Mouse (Mus musculus) layer of hippocampus, adult 2 months (tissue): Measurements from ENCODE around the gene Capzb. TPM values are rescaled to one million over a fixed set of nuclear protein-coding genes. Genes with fewer than 3 reads are reported as not detected.
A peak's percentile ranks its signal among the peaks of the same experiment; 100 is the strongest.

Source experiments
- DNase-seq, 2 experiments: peaks; one replicate each; pipeline ENCODE4 v3.0.0; 2022; ENCODE audit warnings: low spot score in 2 of 2
- H3K27ac ChIP-seq: fragments of 200-600 bp; 2 replicates; pipeline ENCODE4 v1.8.1; 2022
- H3K4me3 ChIP-seq: fragments of 200-600 bp; 2 replicates; pipeline ENCODE4 v1.8.1; 2022; ENCODE audit warnings: mild to moderate bottlenecking
- CTCF ChIP-seq: fragments of 200-600 bp; conservative IDR thresholded peaks from 2 replicates; pipeline ENCODE4 v1.8.1; 2022; ENCODE audit warnings: antibody characterized with exemption, mild to moderate bottlenecking, moderate library complexity
- total RNA-seq, 2 experiments: library from RNA; stranded (reverse); gene quantifications; 2 replicates each; pipeline ENCODE4 v1.2.3; 2021

Gene Capzb
- total RNA-seq, 2 experiments from 2014 or later = 374 to 416 TPM

DNA sequence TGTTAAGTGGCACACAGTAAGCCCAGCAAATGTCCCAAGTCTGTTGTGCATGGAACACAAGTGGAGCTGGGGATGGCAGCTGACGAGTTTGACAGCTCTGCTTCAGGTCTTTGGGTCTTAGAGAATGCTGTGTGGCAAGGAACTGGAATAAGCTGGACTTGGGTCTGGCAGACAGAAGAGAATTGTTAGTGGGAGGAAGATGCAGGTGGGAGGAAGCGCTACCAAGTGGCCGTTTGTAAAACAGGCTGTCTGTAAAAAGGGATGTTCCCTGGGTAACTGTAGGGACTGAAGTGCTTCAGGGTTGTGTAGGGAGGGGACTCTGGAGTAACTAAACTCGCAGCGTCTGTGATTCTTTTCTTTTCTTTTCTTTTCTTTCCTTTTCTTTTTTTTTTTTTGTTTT, 32.4 kb downstream of the Capzb start:
- Histone ChIP-seq H3K4me3 (no peak overlapping the region), H3K27ac (peak overlapping the region; percentile 58; the same call in 1 of the 2 replicates)
- TF ChIP-seq CTCF = peak; percentile 36
- DNase-seq = no peak

GRCm38 (mm10) chr4:139225944-139226343, 33.2 kb downstream of the Capzb start:
- H3K4me3 ChIP-seq = no peak overlapping the region
- no peak for DNase-seq
- H3K27ac ChIP-seq = peak overlapping the region; percentile 58
- no peak for TF ChIP-seq CTCF

GRCm38 (mm10) chr4:139226504-139227216, 34.0 kb downstream of the Capzb start:
- no peak for TF ChIP-seq CTCF
- DNase-seq = no peak
- peak overlapping the region; percentile 58 for H3K27ac ChIP-seq
- H3K4me3 ChIP-seq = no peak overlapping the region

DNA sequence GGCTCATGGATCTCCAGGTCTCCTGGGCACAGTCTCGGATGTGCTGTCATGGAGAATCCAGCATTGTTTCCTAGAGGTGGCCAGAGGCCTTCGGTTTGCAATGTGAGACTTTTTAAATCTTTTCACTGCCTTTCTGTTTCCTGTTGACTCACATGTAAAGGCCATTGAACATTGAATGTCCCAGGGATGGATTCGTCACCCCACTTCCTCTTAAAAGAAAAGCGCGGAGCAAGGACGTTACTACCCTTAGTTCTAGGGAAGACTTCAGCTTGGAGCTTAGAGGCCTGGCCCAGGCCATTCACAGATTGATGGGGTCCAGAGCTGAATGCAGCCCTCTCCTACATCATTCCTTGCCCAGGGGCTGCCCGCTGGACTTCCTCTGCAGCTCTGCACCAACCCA, 35.2 kb downstream of the Capzb start:
- no peak for DNase-seq
- peak overlapping the region; percentile 58 for H3K27ac ChIP-seq
- H3K4me3 ChIP-seq = no peak overlapping the region
- TF ChIP-seq CTCF = no peak

GRCm38 (mm10) chr4:139229271-139229670, 36.6 kb downstream of the Capzb start:
- no peak for DNase-seq
- Histone ChIP-seq H3K27ac (peak overlapping the region; percentile 32; the same call in 1 of the 2 replicates), H3K4me3 (no peak overlapping the region)
- TF ChIP-seq CTCF = no peak

DNA sequence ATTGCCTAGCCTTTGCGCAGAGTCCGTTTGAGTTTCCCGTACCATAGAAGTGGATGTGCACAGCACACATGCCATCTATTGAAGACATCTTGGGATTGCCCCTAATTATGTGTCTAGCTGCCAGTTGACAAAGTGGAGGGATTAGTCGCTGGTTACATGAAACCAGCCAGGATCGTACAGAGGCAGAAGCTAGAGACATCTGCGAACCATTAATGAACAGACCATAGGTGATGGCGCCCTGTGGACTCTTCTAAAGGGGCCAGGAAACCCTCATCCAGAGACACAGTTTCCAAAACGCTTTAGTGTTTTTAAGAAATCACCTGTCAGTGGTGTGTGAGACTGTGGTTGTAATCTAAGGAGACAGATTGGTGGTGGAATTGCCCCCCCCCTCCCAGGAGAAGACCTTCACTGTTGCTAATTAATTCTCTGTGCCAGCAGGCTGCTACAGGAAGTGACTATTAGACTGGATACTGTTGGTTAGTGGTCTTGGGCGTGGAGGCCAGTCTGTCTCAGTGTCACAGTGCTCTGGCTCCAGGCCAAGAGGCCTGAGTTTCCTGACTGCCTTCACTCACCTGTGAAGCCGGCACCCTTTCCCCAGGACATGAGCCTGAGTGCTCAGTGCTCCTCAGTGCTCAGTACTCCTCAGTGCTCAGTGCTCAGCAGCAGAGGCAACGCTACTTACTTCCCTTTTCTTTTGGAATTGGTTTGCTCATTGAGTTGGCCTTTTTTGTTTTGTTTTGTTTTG, 37.8 kb downstream of the Capzb start:
- Histone ChIP-seq H3K4me3 (no peak overlapping the region), H3K27ac (peak overlapping the region; percentile 68)
- no peak for TF ChIP-seq CTCF
- no peak for DNase-seq

GRCm38 (mm10) chr4:139231163-139231562, 38.5 kb downstream of the Capzb start:
- DNase-seq = no peak
- Histone ChIP-seq H3K27ac (peak overlapping the region; percentile 68), H3K4me3 (no peak overlapping the region)
- TF ChIP-seq CTCF = no peak

GRCm38 (mm10) chr4:139232479-139233145, 39.9 kb downstream of the Capzb start:
- peak; percentile 89 for TF ChIP-seq CTCF
- Histone ChIP-seq H3K4me3 (no peak overlapping the region), H3K27ac (peak overlapping the region; percentile 68)
- peak; percentile 61 to 72 for DNase-seq

DNA sequence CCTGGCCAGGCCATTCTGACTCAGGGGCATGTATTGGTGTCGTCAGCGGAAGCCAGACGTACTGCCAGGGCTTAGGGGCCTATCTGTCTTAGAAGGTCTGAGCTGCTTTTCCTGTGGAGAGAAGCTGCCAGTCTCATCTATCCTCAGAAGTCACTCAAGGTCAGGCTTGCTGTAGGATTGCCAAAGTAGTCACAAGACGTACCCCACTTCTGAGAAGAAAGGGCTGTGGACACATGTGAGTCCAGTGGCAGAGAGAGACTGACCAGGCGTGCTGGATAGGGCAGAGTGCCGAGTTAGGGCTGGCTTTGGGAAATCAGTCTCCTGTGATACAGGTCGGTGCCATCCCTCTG, 40.4 kb downstream of the Capzb start:
- TF ChIP-seq CTCF = peak; percentile 1; the same call in 1 of the 2 replicates
- Histone ChIP-seq H3K27ac (peak overlapping the region; percentile 68), H3K4me3 (no peak overlapping the region)
- no peak for DNase-seq

DNA sequence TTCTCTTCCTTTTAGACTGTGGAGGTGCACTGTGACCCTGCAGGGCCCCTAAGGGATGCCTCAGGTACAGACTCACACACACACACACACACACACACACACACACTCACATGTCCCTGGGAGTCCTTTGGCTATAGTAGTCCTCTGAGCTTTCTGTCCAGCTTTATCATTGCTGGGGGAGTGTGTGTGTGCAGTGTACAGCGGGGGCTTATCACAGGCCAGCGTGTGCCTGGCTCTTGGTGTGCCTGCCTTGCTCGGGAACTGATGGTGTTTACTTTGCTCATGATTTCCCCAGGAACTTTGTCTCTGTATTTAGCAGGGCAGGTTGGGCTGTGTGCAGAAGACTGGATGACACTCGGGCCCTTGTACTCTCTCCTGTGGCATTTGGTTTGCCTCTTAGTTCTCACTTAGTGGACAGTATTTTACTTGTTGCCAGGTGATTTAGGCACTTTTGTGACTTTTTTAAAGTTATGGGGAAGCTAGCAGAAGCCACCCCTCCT, 41.1 kb downstream of the Capzb start:
- no peak overlapping the region for H3K4me3 ChIP-seq
- DNase-seq = no peak
- no peak for TF ChIP-seq CTCF
- peak overlapping the region; percentile 68; the same call in 1 of the 2 replicates for H3K27ac ChIP-seq

- no peak for DNase-seq
- peak overlapping the region; percentile 68; the same call in 1 of the 2 replicates for H3K27ac ChIP-seq
- no peak overlapping the region for H3K4me3 ChIP-seq
- TF ChIP-seq CTCF = no peak
Measured at GRCm38 (mm10) chr4:139234261-139234660, 41.6 kb downstream of the Capzb start.

DNA sequence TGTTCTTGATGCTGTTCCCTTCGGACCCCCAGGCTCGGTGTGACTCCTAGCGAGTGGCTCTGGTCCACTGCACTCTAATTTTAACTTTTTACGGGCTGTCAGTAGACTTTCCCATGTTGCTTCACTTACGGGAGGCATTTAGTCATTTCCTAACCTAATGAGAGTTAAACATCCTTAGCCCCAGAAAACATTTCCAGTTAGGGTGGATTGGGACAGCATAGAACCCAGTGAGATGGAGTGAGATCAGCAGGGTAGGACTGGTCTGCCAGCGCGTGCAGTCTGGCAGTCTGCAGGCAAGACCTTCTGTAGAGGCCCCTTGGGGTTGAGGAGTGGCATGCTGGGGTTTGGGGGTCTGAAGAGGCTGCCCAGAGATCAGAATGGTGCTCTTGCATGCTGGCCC, 42.9 kb downstream of the Capzb start:
- Histone ChIP-seq H3K27ac (peak overlapping the region; percentile 68; the same call in 1 of the 2 replicates), H3K4me3 (no peak overlapping the region)
- no peak for TF ChIP-seq CTCF
- no peak for DNase-seq

DNA sequence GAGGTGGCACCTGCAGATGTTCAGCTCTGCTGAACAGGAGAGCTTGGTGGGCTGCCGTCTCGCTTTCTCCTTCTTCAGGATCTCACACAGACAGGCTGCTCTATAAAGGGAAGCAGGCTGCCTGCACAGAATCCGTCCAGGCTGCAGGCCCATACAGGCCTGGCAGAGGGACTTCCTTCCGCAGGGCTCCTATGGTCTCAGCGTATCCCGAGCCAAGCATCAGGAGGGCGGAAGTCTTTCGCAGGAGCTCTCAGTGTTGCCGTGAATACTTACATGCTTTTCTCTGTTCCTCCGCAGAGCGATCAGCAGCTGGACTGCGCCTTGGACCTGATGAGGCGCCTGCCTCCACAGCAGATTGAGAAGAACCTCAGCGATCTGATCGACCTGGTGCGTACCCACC, 45.9 kb downstream of the Capzb start:
- DNase-seq = no peak
- Histone ChIP-seq H3K27ac (peak overlapping the region; percentile 20; the same call in 1 of the 2 replicates), H3K4me3 (no peak overlapping the region)
- TF ChIP-seq CTCF = no peak
